Mouse (Mus musculus) heart, embryonic 13.5 days (tissue): ENCODE measurements at regions not wholly inside any gene's neighbourhood (a gene's known extent, or its start where the extent isn't known, plus 50 kb on each side); places are given as distances from the start of the nearest gene placed in this dataset.

Source experiments
- ATAC-seq: fragments of 200-750 bp; cut with Nextera tagmentation; 2 replicates; pipeline ENCODE4 v1.8.0; 2017; ENCODE audit warnings: moderate TSS enrichment; ENCODE audit not compliant: insufficient number of reproducible peaks, low FRiP score, low TSS enrichment; ENCODE audit errors: extremely low read depth
- H3K27ac ChIP-seq: fragments of 300-500 bp; sonication (generic); replicated peaks from 2 replicates; pipeline ENCODE4 v1.5.1; 2015; ENCODE audit warnings: moderate library complexity, mild to moderate bottlenecking, inconsistent platforms
- H3K27me3 ChIP-seq: fragments of 300-500 bp; sonication (generic); replicated peaks from 2 replicates; pipeline ENCODE4 v1.6.1; 2015; ENCODE audit warnings: mild to moderate bottlenecking, inconsistent platforms
- H3K36me3 ChIP-seq: fragments of 300-500 bp; sonication (generic); 2 replicates; pipeline ENCODE4 v1.6.1; 2015; ENCODE audit warnings: mild to moderate bottlenecking, inconsistent platforms
- H3K4me1 ChIP-seq: fragments of 300-500 bp; sonication (generic); 2 replicates; pipeline ENCODE4 v1.6.1; 2015; ENCODE audit warnings: inconsistent platforms
- H3K4me2 ChIP-seq: fragments of 300-500 bp; sonication (generic); 2 replicates; pipeline ENCODE4 v1.6.1; 2015; ENCODE audit warnings: inconsistent platforms, mild to moderate bottlenecking, moderate library complexity
- H3K4me3 ChIP-seq: fragments of 300-500 bp; sonication (generic); 2 replicates; pipeline ENCODE4 v1.5.1; 2015; ENCODE audit warnings: moderate library complexity, mild to moderate bottlenecking, inconsistent platforms
- H3K9ac ChIP-seq: fragments of 300-500 bp; sonication (generic); 2 replicates; pipeline ENCODE4 v1.6.1; 2015; ENCODE audit warnings: inconsistent platforms, mild to moderate bottlenecking, moderate library complexity
- H3K9me3 ChIP-seq: fragments of 300-500 bp; sonication (generic); 2 replicates; pipeline ENCODE4 v1.6.1; 2016; ENCODE audit warnings: inconsistent platforms
- WGBS: fragments of 180-500 bp; shearing (Covaris S2); methylation state at CpG from one replicate; pipeline ENCODE4 v1.1.7; 2015; ENCODE audit warnings: mixed read lengths; 5-methylcytosine and 5-hydroxymethylcytosine counted together

- WGBS = 76% methylated on average over 6 of the region's 6 CpGs
- no peak overlapping the region for H3K4me3 ChIP-seq
- H3K9ac ChIP-seq = no peak overlapping the region
- no peak for ATAC-seq
- H3K36me3 ChIP-seq = no peaks in the 10 kb centered on the region
- H3K27me3 ChIP-seq = no peaks in the 10 kb centered on the region
- no peak overlapping the region for H3K4me2 ChIP-seq
- no peaks in the 10 kb centered on the region for H3K9me3 ChIP-seq
- peaks cover 71% of the 10 kb centered on the region for H3K4me1 ChIP-seq
- H3K27ac ChIP-seq = no peak overlapping the region
Observed at GRCm38 (mm10) chr6:127334256-127334655, 112.4 kb upstream of the Parp11 start.

GRCm38 (mm10) chr6:127335462-127335886 is 111.2 kb upstream of the Parp11 start:
- Histone ChIP-seq H3K36me3 (no peaks in the 10 kb centered on the region), H3K4me1 (peaks cover 75% of the 10 kb centered on the region), H3K4me2 (no peak overlapping the region), H3K9ac (no peak overlapping the region), H3K27ac (no peak overlapping the region), H3K9me3 (no peaks in the 10 kb centered on the region), H3K27me3 (no peaks in the 10 kb centered on the region), H3K4me3 (no peak overlapping the region)
- 77% methylated on average over 7 of the region's 7 CpGs for WGBS
- no peak for ATAC-seq

DNA sequence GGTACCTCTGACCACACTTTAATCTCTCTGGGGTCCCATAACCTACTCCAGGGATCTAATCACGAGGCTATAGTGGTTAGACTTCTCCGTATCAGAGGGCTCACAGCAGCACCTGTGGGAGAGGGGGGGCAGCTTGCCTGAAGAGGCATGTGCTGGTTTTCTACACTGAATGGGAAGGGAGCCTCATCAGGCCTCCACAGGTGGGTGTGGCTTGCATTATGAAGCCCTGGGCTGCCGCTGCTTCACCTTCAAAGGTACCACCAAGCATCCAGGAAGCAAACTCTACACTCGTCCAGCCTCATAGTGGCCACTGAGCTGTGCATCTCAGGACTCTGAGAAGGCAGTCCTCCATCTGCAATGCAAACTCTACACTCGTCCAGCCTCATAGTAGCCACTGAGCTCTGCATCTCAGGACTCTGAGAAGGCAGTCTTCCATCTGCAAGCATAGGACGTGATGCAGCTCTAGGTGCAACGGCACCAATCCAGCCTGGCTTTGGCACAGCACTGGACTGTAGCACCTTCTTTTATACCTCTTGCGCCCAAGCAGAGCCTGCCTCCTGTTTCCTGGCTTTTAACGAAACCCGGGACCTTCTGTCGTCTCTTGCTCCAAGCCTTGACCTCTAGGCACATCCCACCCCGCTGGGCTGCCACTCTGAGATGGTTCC is 110.5 kb upstream of the Parp11 start:
- H3K4me3 ChIP-seq = no peak overlapping the region
- 55% methylated on average over 12 of the region's 12 CpGs for WGBS
- H3K4me1 ChIP-seq = peaks cover 75% of the 10 kb centered on the region
- H3K4me2 ChIP-seq = no peak overlapping the region
- no peaks in the 10 kb centered on the region for H3K27me3 ChIP-seq
- H3K9ac ChIP-seq = peak overlapping the region; percentile 58; the same call in 1 of the 2 replicates
- no peaks in the 10 kb centered on the region for H3K36me3 ChIP-seq
- no peaks in the 10 kb centered on the region for H3K9me3 ChIP-seq
- no peak for ATAC-seq
- H3K27ac ChIP-seq = peak overlapping the region; percentile 69

GRCm38 (mm10) chr6:127336681-127337397 is 109.8 kb upstream of the Parp11 start:
- Histone ChIP-seq H3K9ac (peak overlapping the region; percentile 58), H3K4me2 (no peak overlapping the region), H3K9me3 (no peaks in the 10 kb centered on the region), H3K4me3 (no peak overlapping the region), H3K27ac (peak overlapping the region; percentile 69), H3K27me3 (no peaks in the 10 kb centered on the region), H3K4me1 (peaks cover 75% of the 10 kb centered on the region), H3K36me3 (no peaks in the 10 kb centered on the region)
- ATAC-seq = no peak
- WGBS = 35% methylated on average over 15 of the region's 15 CpGs

GRCm38 (mm10) chr6:127337398-127337871 is 109.2 kb upstream of the Parp11 start:
- Histone ChIP-seq H3K36me3 (no peaks in the 10 kb centered on the region), H3K4me2 (no peak overlapping the region), H3K4me1 (peaks cover 72% of the 10 kb centered on the region), H3K4me3 (no peak overlapping the region), H3K27me3 (no peaks in the 10 kb centered on the region), H3K9me3 (no peaks in the 10 kb centered on the region), H3K9ac (peak overlapping the region; percentile 58), H3K27ac (peak overlapping the region; percentile 69)
- ATAC-seq = no peak
- WGBS = 35% methylated on average over 15 of the region's 15 CpGs

GRCm38 (mm10) chr6:127338412-127338811 is 108.2 kb upstream of the Parp11 start:
- H3K27ac ChIP-seq = peak overlapping the region; percentile 25
- no peak for ATAC-seq
- no peaks in the 10 kb centered on the region for H3K27me3 ChIP-seq
- no peaks in the 10 kb centered on the region for H3K9me3 ChIP-seq
- H3K4me2 ChIP-seq = no peak overlapping the region
- H3K4me3 ChIP-seq = no peak overlapping the region
- H3K9ac ChIP-seq = no peak overlapping the region
- H3K4me1 ChIP-seq = peaks cover 73% of the 10 kb centered on the region
- no peaks in the 10 kb centered on the region for H3K36me3 ChIP-seq
- WGBS = 18% methylated on average over 6 of the region's 6 CpGs

DNA sequence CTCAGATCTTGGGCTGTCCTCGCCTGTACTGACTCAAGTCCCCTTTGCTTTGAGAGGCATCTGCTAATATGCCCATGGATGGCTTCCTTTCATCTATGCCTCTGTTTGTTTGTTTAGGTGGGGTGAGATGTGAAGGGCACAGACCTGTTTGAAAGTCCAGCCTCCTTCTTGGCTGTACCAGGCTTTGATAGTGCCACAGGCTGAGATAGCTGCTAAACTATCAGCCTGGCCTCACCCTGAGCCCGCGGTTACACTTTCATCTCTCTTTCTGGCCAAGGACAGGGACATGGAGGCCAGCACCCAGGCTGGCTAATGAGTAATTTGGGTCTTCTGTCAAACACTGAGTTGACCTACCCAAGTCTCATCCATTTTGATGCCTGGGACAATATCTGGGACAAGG is 105.0 kb upstream of the Parp11 start:
- Histone ChIP-seq H3K36me3 (no peaks in the 10 kb centered on the region), H3K4me1 (peaks cover 79% of the 10 kb centered on the region), H3K9ac (no peak overlapping the region), H3K4me2 (no peak overlapping the region), H3K4me3 (no peak overlapping the region), H3K27me3 (no peaks in the 10 kb centered on the region), H3K27ac (peak overlapping the region; percentile 82), H3K9me3 (no peaks in the 10 kb centered on the region)
- WGBS = 73% methylated on average over 3 of the region's 3 CpGs
- ATAC-seq = no peak

DNA sequence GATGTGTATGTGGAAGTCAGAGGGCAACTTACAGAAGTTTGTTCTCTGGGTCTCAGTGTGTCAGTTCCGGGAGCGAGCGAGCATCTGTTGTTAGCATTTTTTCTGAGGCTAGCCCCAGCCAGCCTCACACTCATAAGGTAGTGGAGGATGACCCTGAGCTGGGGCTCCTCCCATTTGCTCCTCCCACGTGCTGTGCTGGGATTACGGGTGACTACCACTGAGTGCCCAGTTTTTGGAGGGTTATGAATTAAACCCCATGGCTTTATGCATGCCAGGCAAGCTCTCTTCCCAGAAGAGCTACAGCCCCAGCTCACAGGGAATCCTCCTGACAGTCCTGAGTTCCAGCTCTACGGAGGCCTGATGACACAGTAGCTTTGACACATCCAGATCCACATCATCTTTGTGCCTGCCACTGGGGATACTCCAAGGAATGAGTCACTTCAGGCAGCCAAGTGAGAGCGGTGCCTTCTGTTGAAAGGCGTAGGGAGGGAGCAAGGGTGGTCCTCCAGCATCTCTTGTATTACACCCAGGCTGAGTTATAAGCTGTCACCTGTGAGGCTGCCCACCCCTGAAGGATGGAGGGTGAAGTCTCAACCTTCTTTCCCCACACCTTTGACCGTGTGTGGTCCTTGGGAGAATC is 97.8 kb upstream of the Parp11 start:
- H3K4me1 ChIP-seq = peaks cover 47% of the 10 kb centered on the region
- no peaks in the 10 kb centered on the region for H3K27me3 ChIP-seq
- H3K27ac ChIP-seq = peak overlapping the region; percentile 39; the same call in 1 of the 2 replicates
- ATAC-seq = no peak
- 74% methylated on average over 9 of the region's 9 CpGs for WGBS
- no peaks in the 10 kb centered on the region for H3K36me3 ChIP-seq
- no peak overlapping the region for H3K4me3 ChIP-seq
- H3K9ac ChIP-seq = no peak overlapping the region
- H3K9me3 ChIP-seq = no peaks in the 10 kb centered on the region
- H3K4me2 ChIP-seq = no peak overlapping the region

GRCm38 (mm10) chr6:127349479-127350110 is 97.0 kb upstream of the Parp11 start:
- H3K9ac ChIP-seq = no peak overlapping the region
- H3K27ac ChIP-seq = peak overlapping the region; percentile 39
- peaks cover 41% of the 10 kb centered on the region for H3K4me1 ChIP-seq
- no peak overlapping the region for H3K4me2 ChIP-seq
- 52% methylated on average over 12 of the region's 12 CpGs for WGBS
- ATAC-seq = no peak
- H3K4me3 ChIP-seq = no peak overlapping the region
- H3K36me3 ChIP-seq = no peaks in the 10 kb centered on the region
- no peaks in the 10 kb centered on the region; the same call in 1 of the 2 replicates for H3K9me3 ChIP-seq
- no peaks in the 10 kb centered on the region for H3K27me3 ChIP-seq

GRCm38 (mm10) chr6:127351691-127352090 is 94.9 kb upstream of the Parp11 start:
- Histone ChIP-seq H3K4me2 (no peak overlapping the region), H3K27me3 (no peaks in the 10 kb centered on the region), H3K36me3 (no peaks in the 10 kb centered on the region), H3K4me3 (no peak overlapping the region), H3K9me3 (no peaks in the 10 kb centered on the region; the same call in 1 of the 2 replicates), H3K9ac (no peak overlapping the region), H3K27ac (no peak overlapping the region), H3K4me1 (peaks cover 25% of the 10 kb centered on the region)
- no peak for ATAC-seq
- WGBS = 80% methylated on average over 5 of the region's 5 CpGs

- no peaks in the 10 kb centered on the region; the same call in 1 of the 2 replicates for H3K9me3 ChIP-seq
- no peak overlapping the region for H3K9ac ChIP-seq
- peaks cover 16% of the 10 kb centered on the region for H3K4me1 ChIP-seq
- ATAC-seq = no peak
- H3K36me3 ChIP-seq = no peaks in the 10 kb centered on the region
- no peak overlapping the region for H3K4me3 ChIP-seq
- H3K4me2 ChIP-seq = no peak overlapping the region
- H3K27me3 ChIP-seq = no peaks in the 10 kb centered on the region
- 71% methylated on average over 6 of the region's 6 CpGs for whole genome bisulfite sequencing
- H3K27ac ChIP-seq = no peak overlapping the region
Observed at GRCm38 (mm10) chr6:127355112-127355511, 91.5 kb upstream of the Parp11 start.
